Mouse (Mus musculus) G1E (cell line): ENCODE measurements at regions not wholly inside any gene's neighbourhood (a gene's known extent, or its start where the extent isn't known, plus 50 kb on each side); places are given as distances from the start of the nearest gene placed in this dataset.

Source experiments
- ATAC-seq: 2 replicates; pipeline ENCODE4 v1.8.0; 2016; ENCODE audit warnings: mild to moderate bottlenecking; ENCODE audit not compliant: insufficient number of reproducible peaks, poor library complexity, low FRiP score, severe bottlenecking; ENCODE audit errors: extremely low read depth
- DNase-seq: peaks from one replicate; pipeline ENCODE4 v3.0.0; 2012; ENCODE audit warnings: low spot score
- H3K27me3 ChIP-seq: 2 replicates; pipeline ENCODE4 v1.6.1; 2012; ENCODE audit warnings: mild to moderate bottlenecking, low read length, inconsistent platforms; ENCODE audit not compliant: insufficient read depth
- H3K36me3 ChIP-seq: replicated peaks from 2 replicates; pipeline ENCODE3; 2012; ENCODE audit warnings: mild to moderate bottlenecking, inconsistent platforms
- H3K4me1 ChIP-seq: 2 replicates; pipeline ENCODE4 v1.6.1; 2012; ENCODE audit warnings: low read depth, low read length, inconsistent platforms, mixed read lengths; ENCODE audit not compliant: insufficient read depth
- H3K4me3 ChIP-seq: 2 replicates; pipeline ENCODE4 v1.5.1; 2012; ENCODE audit warnings: low read depth, mild to moderate bottlenecking, inconsistent platforms, low read length, moderate library complexity, mixed read lengths
- H3K9me3 ChIP-seq: replicated peaks from 2 replicates; pipeline ENCODE4 v1.6.1; 2012; ENCODE audit warnings: inconsistent platforms
- CTCF ChIP-seq: IDR thresholded peaks from 2 replicates; pipeline ENCODE4 v1.5.1; 2012; ENCODE audit warnings: low read depth, low read length, inconsistent platforms, mixed read lengths
- GATA1 ChIP-seq: IDR thresholded peaks from 2 replicates; pipeline ENCODE4 v1.6.1; 2012; ENCODE audit warnings: borderline replicate concordance, low read length, inconsistent platforms, mixed read lengths
- GATA2 ChIP-seq: IDR thresholded peaks from 2 replicates; pipeline ENCODE4 v1.6.1; 2012; ENCODE audit warnings: low read depth, low read length, inconsistent platforms, borderline replicate concordance
- POLR2AphosphoS5 ChIP-seq: IDR thresholded peaks from 2 replicates; pipeline ENCODE4 v1.6.1; 2012; ENCODE audit warnings: low read depth, low read length, inconsistent platforms; ENCODE audit not compliant: insufficient replicate concordance
- TAL1 ChIP-seq: conservative IDR thresholded peaks from 2 replicates; pipeline ENCODE4 v1.6.1; 2012; ENCODE audit warnings: low read depth, low read length, inconsistent platforms, mixed read lengths

- no peak for ATAC-seq
- H3K27me3 ChIP-seq, result no peaks in the 10 kb centered on the region
- no peaks in the 10 kb centered on the region for H3K36me3 ChIP-seq
- no peaks in the 10 kb centered on the region for H3K4me1 ChIP-seq
- TF ChIP-seq GATA2 (no peak), POLR2AphosphoS5 (no peak), CTCF (no peak), GATA1 (no peak), TAL1 (no peak)
- no peak for DNase-seq
- peaks cover 84% of the 10 kb centered on the region for H3K9me3 ChIP-seq
- H3K4me3 ChIP-seq, result no peak overlapping the region
These were observed 254.7 kb downstream of the Bcl11b start for GRCm38 (mm10) chr12:107748481-107749380.

- Histone ChIP-seq H3K27me3 (no peaks in the 10 kb centered on the region), H3K4me3 (no peak overlapping the region), H3K36me3 (no peaks in the 10 kb centered on the region), H3K9me3 (peaks cover 83% of the 10 kb centered on the region), H3K4me1 (no peaks in the 10 kb centered on the region)
- ATAC-seq, result no peak
- DNase-seq, result no peak
- no peak for TF ChIP-seq CTCF
- no peak for TF ChIP-seq TAL1
- no peak for TF ChIP-seq POLR2AphosphoS5
- TF ChIP-seq GATA2, result no peak
- no peak for TF ChIP-seq GATA1
These were observed 253.9 kb downstream of the Bcl11b start for GRCm38 (mm10) chr12:107749381-107750085.

GRCm38 (mm10) chr12:107750285-107750927 is 253.0 kb downstream of the Bcl11b start:
- H3K36me3 ChIP-seq, result no peaks in the 10 kb centered on the region
- no peak overlapping the region for H3K4me3 ChIP-seq
- H3K9me3 ChIP-seq, result peaks cover 88% of the 10 kb centered on the region
- DNase-seq (no peak), ATAC-seq (no peak)
- no peaks in the 10 kb centered on the region for H3K4me1 ChIP-seq
- H3K27me3 ChIP-seq, result no peaks in the 10 kb centered on the region
- TF ChIP-seq CTCF (no peak), POLR2AphosphoS5 (no peak), GATA2 (no peak), TAL1 (no peak), GATA1 (no peak)

- peaks cover 92% of the 10 kb centered on the region for H3K9me3 ChIP-seq
- H3K27me3 ChIP-seq, result no peaks in the 10 kb centered on the region
- H3K36me3 ChIP-seq, result no peaks in the 10 kb centered on the region
- H3K4me3 ChIP-seq, result no peak overlapping the region
- DNase-seq, result no peak
- TF ChIP-seq GATA2 (no peak), GATA1 (no peak), POLR2AphosphoS5 (no peak), CTCF (no peak), TAL1 (no peak)
- no peaks in the 10 kb centered on the region for H3K4me1 ChIP-seq
- no peak for ATAC-seq
These were observed 251.3 kb downstream of the Bcl11b start for GRCm38 (mm10) chr12:107752126-107752525.

DNA sequence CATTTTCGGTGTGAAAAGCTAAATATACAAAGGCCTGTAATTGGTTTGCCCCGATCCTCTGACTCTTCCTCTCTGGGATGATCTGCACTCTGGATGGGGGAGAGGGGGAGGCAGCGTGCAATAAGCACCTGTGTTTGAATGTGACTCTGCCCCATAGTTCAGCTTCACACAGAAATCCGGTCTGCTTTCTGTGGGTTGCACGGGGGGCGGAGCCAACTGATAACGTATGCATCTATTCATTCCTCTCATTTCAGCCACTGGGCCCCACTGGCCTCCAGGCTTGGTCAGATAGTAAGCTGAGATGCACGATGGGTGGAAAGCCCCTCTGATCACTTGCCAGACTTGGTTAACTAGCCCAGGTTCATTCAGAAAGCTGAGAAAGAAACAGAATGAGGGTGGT is 250.8 kb downstream of the Bcl11b start:
- TF ChIP-seq GATA1 (no peak), TAL1 (no peak), CTCF (no peak), GATA2 (no peak), POLR2AphosphoS5 (no peak)
- Histone ChIP-seq H3K9me3 (peaks cover 93% of the 10 kb centered on the region), H3K4me3 (no peak overlapping the region), H3K4me1 (no peaks in the 10 kb centered on the region), H3K27me3 (no peaks in the 10 kb centered on the region), H3K36me3 (no peaks in the 10 kb centered on the region)
- ATAC-seq (no peak), DNase-seq (no peak)

DNA sequence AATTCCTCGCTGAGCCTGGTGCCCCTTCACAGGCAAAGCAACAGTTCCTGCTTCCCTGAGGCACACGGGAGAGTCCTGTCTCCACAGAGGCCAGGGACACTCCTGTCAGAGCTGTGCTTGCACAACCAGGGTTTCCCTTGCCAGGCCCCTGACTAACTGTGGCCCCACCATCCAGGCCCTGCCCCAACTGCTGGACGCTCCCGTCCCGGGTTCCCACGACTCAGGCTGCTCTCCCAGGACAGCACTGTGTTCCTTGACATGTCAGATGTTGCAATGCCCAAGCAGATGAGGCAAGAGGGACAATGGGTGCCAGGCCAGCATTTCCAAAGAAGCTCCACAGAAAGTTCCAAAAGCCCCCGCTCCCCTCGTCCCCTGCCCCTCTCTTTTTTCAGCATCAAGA is 250.4 kb downstream of the Bcl11b start:
- H3K4me3 ChIP-seq, result no peak overlapping the region
- no peak for TF ChIP-seq GATA2
- TF ChIP-seq CTCF, result no peak
- no peak for TF ChIP-seq POLR2AphosphoS5
- no peak for TF ChIP-seq GATA1
- no peak for TF ChIP-seq TAL1
- DNase-seq, result no peak
- ATAC-seq, result no peak
- no peaks in the 10 kb centered on the region for H3K36me3 ChIP-seq
- no peaks in the 10 kb centered on the region for H3K27me3 ChIP-seq
- no peaks in the 10 kb centered on the region for H3K4me1 ChIP-seq
- peaks cover 96% of the 10 kb centered on the region for H3K9me3 ChIP-seq
